Mouse (Mus musculus): ENCODE results near the gene Tchp.

Gene Tchp

DNA sequence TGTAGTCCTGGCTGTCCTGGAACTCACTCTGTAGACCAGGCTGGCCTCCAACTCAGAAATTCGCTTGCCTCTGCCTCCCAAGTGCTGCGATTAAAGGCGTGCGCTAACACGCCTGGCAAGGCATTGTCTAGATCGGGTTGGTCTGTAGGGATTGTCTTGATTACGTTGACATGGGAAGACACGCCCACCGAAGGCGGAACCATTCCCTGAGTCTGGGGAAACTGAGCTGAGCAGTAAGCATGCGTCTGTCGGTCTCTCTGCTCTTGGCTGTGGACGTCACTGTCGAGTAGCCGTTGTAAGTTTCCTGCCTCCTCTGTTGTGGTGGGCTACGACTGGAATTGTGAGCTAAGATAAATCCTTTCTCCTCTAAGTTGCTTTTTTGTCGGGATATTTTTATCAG is 10.6 kb upstream of the Tchp start:
- DNase-seq (ENCODE audit: low read depth, low spot score) = no peak

DNA sequence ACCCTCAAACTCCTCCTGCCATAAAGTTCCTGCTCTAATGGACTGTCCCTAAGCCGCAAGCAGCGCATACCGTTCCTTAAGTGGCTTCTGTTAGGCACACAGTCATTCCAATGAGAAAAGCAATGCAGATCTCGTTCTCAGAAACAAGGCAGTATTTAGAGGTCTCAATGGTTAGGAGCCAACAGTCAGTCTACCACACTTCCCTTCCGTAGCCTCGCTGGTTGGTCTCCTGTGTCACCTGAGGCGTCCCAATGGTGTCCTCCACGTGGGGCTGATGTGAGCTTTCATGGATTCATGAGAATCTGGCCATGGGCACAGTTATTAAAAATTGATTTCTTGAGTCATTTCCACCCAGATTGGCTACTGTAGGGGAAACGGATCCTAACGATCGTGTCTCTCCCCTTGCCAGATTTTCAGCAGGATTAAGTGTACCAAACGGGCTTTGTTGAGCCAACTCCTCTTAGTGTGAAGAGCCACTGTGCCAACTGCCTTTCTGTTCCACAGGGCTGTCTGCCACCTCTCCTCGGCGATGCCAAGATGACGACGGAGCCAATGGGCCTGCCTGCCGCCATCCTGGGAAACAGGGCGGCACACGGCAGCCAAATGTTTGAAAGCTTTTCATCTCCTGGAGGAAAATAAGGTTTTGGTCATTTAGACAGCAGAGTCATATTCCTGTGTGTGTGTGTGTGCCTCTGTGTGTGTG is 9.4 kb upstream of the Tchp start:
- peak; percentile 80 for DNase-seq (ENCODE audit: low read depth, low spot score)

DNA sequence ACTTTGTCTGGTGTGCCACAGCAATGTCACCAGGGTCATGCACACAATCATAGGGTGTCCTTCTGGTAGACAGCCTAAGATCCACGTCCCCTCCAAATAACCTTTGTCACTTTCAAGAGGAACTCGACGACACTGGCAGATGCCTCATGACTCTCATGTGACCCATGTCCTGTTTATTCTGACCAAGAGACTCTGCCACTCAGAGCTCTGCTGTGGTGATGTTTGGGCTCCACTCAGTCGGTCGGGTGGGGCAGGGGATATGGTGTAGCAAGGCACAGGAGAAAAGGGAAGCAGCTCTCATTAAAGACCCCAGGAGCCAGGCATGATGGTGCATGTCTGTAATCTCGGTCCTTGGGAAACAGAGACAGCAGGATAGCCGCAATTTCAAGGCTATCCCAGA is 8.5 kb upstream of the Tchp start:
- no peak for DNase-seq (ENCODE audit: low read depth, low spot score)

DNA sequence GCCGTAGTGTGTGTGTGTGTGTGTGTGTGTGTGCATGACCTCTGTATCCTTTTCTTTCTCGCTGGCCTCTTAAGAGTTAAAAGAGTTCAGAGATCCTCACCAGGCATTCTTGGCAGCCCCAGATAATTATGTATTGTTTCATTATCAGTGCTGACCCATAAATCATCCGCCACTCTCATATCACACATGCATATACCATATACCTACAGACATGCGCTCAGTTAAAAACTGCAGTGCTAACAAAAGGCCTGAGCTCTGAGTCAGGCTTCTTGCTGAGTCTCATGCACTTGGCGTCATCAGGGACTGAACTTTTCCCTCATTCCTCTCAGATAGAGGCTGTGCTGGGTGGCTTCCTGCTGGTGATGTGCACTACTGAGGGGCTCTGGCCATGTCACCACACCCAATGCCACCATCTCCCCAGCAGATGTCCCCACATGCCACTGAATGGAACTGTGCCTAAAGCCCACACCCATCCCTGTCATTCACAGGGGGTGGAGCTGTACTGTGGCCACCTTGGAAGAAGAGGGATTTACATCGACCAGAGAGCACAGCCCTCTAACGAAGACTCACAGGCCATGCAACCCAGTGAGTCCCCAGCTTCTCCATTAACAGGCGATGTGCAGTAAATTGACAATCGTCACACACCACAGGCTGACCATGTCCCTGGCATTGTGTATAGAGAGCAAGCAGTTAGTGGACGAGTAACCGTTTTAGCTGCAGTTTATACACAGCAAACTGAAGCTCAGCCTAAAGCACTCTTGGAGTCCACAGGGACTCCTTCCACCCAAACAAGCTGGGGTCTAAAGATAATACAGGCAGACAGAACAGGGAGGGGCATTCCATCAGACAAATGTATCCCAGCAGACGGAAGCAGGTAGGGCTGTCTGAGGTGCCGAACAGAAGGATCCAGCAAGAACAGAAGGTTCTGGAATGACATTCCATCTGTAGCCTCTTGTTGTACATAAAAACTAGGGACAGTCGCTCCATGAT is 4.9 kb upstream of the Tchp start:
- no peak for DNase-seq (ENCODE audit: low read depth, low spot score)

DNA sequence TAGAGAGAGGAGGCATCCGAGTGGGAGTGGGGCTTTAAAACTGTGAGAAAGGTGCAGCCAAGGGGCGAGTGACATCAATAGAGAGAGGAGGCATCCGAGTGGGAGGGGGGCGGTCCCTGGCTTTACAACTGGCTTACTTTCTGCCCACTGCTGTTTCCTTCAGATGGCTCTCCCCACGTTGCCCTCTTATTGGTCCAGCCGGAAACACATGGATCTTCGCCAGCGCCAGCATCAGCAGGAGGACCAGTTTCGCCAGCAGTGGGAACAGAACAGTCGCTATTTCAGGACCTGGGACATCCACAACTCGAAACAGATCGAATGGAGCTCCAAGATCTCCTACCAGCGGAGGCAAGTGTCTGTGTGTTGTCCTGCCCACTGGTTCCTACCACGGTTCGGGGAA is 931 bp downstream of the Tchp start:
- no peak for DNase-seq (ENCODE audit: low read depth, low spot score)

DNA sequence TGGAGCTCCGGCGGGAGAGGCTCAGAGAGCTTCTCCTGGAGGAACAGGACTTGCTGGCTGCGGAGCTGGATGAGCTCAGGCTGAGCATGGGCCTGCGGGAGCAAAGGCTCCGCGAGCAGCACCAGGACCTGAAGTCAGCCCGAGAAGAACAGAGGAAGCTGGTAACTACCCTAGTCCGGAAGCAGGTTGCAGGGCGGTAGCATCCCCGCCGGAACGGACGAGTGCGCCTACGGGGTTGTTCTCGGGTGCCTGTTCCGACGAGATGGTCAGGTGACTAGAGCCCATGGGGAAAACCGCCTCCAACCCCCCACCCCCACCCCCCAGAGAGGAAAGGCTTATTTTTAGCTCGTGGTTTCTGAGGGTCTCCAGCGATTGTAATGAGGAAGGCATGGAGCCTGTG is 1.8 kb downstream of the Tchp start:
- no peak for DNase-seq (ENCODE audit: low read depth, low spot score)

DNA sequence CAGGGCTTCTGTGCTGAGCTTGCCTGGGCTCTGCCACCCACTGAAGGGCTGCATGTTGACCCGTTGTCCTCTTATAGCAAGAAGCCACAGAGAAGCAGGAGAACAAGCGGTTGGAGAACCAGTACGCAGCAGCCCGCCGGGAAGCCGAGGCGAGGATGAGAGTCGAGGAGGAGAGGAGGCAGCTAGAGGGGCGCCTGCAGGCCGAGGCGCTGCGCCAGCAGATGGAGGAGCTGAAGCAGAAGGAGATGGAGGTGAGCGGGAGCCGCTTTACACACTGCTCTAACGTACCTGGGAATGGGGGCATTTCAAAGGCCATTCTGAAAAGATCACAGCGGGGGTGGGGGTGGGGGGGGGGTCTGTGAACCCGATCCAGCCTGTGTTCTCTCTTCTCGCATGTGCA is 7.0 kb downstream of the Tchp start:
- DNase-seq (ENCODE audit: low read depth, low spot score) = no peak

DNA sequence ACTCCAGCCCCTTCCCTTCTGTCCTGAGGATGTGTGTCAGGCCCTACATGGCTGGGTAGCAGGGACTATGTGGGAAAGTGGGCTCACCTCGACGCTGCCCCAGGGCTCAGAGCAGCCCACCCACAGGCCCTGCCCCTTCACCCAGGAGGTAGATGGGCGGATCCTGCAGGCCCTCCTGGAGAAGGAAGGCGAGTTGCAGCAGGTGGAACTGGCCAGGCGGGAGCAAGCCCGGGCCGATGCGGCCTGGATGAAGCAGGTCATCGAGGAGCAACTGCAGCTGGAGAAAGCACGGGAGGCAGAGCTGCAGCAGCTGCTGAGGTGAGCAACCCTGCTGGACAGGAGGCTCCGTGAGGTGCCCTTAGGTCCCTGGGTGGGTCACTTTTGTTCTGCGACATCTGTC is 9.7 kb downstream of the Tchp start:
- DNase-seq (ENCODE audit: low read depth, low spot score) = no peak

DNA sequence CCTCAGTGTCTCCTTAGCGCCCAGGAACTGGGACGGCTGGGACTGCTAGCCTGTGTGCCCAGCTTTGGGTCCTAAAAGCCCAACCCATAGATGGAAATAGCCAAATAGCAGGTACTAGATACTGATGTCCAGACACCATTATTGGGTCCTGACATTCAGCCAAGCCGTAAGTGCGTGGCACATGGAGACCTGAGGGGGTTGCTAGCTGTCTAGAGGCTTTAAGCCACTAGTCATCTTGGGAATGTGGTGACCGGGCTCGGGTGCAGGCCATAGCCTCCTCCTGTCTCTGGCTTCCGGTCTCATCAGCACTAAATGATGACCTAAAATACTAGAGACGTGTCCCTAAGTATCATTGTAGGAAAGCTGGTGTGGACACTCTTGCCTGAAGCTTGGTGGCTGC is 10.4 kb downstream of the Tchp start:
- DNase-seq (ENCODE audit: low read depth, low spot score) = no peak

DNA sequence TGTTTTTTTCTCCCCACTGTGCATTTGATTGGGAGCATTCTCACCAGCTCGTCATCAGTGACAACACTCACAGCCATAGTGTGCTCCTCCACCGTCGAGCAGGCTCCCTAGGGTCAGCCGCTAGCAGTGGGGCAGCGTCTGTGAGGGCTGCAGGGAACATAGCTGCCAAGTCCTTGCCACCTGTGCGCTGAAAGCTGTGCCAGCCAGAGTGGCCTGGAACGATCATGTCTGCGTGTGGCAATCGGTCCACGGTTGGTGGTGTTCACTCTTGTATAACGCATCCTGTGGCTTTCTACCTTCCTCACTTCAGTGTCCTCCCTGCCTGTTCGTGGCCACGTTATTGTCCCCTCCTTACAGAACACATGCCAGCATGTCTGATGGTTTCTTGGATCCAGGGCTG is 10.9 kb downstream of the Tchp start:
- no peak for DNase-seq (ENCODE audit: low read depth, low spot score)

DNA sequence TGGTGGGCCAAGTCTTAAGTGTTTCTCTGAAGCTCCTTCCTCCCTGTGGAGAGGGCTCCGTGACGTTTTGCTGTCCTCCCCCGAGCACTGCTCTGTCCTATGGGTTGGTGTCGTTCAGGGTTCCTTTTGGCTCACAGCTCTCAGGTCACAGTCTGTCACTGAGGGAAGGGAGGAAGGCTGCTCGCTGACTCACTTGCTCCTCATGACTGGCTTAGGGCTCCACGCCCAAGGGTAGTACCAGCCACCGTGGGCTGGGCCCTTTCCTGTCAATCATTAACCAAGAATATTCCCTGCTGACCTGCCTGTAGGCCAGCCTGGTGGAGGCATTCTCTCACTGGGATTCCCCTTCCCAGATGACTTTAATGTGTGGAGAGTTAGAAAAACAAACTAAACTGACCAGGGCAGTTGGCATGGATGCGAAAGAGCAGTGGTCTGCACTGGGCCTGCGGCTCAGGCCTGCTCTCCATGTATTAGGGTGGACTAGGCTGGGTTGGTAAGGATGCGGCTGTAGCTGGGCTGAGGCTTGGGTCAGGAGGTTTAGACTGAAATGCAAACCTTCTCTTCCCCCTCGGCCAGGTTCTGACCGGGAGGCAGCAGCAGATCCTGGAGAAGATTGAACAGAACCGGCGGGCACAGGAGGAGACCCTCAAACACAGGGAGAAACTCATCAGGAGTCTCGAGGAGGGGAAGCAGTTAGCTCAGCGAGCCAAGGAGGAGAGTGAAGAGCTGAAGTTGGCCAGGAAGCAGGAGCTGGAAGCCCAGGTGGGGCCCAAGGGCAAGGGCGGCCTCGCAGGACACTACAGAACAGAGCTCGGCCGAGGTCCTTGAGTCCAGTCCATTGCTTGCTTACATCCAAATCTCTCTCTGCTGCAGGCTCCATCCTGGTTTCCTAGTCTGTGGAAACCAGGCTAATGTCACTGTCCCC is 11.7 kb downstream of the Tchp start:
- no peak for DNase-seq (ENCODE audit: low read depth, low spot score)

DNA sequence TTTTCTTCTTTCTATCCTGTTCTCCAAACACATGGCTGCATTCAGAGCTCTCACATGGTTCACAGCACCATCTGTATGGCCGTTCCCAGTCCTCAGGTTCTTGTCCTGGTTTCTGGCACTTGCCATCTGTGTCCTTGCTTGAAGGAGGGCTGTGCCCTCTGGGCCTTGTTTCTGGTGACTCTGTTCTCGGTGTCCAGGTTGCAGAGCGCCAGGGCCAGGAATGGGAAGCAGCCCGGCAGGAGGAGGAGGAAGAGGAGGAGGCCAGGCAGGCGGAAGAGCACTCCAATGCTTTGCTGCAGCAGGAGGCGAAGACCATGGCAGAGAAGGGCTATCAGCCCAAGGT is 12.3 kb downstream of the Tchp start:
- DNase-seq (ENCODE audit: low read depth, low spot score) = no peak

DNA sequence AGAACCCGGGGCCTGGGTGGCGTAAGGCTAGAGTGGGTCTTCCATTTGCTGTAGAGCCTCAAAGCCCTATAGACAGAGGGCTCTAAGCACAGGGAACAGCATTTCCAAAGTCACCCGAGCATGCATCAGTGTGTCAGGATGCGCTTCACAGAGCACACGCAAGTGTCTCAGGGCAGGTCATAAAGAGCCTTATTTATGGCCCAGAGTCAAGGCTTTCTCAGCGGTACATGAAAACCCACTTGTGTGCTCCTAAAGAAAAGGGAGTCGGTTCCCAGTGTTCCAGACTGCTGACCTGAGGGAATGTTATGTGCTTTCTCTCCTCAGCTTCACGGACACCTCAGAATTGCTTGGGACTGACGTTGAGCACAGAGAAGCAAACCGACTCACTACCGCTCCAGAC is 13.2 kb downstream of the Tchp start:
- no peak for DNase-seq (ENCODE audit: low read depth, low spot score)

DNA sequence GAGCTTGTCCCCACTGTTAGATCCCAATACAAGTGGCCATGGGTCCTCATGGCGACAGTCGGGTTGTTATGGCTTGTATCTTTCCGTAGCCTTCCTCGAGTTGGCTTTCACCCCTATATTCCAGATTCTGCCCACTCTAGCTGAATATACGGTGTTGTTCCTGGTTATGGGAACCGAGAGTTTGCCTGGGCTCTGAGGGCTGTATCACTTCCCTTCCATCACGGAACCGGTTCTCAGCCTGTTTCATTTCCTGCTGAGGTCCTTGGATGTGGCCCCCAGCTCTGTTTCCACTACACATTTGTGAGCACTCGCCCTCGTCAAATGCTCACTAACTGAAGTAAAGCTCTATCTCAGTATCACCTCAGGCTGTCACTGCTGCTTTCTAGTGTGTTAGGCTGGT is 14.4 kb downstream of the Tchp start:
- no peak for DNase-seq (ENCODE audit: low read depth, low spot score)

DNA sequence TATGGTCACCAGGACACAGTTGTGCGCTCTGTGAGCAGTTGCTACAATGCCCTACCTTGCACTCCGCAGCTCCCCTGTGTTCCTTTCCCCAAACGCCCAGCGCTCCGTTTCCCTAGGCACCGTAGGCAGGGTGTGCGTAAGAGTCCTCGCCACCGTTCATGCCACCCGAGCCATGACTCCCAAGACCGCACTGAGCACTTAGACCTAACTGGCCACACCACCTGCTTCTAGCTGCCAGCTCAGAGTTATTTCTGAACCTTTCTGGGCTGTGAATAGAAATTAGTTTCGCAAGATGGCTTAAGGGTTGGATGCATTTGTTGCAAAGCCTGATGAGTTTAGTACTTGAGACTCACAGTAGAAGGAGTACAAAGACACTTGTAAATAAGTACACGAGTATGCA is 15.3 kb downstream of the Tchp start:
- DNase-seq (ENCODE audit: low read depth, low spot score) = no peak

DNA sequence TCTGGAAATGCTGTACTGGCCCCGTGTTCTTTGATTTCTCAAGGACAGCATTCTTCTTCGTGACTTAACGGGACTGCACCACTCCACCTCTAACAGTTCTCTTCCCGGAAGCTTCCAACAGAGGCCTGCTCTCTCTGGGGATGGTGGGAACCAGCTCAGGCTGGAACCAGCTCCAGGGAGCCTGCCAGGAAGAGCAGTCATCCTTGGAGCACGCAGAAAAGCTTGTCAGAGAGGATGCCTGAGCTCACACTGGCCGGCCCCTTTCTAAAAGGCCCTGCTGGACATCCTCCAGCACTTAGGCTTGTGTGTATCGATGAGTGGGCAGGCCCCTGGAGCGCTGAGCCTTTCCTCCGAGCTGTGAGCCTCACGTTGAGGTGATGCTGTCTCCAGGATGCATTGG is 20.6 kb downstream of the Tchp start:
- no peak for DNase-seq (ENCODE audit: low read depth, low spot score)

DNA sequence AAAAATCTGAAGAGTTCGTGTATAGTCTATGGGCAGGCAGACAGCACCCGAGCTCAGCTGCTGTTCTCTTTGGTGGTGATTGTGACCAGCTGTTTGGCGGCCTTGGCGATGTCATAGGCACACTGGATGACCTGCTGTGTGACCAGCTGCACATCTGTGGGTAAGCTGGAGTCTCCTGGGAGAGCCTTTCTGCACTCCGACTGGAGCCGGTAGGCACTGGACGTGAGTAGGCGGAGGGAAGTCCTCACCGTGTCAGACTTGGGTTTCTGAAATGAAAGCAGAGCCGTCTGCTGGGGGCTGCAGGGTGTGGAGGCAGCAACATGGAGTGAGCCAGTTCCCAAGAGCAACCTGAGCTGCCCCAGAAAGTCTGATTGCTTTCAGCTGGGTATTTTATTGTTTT is 22.6 kb downstream of the Tchp start:
- no peak for DNase-seq (ENCODE audit: low read depth, low spot score)

DNA sequence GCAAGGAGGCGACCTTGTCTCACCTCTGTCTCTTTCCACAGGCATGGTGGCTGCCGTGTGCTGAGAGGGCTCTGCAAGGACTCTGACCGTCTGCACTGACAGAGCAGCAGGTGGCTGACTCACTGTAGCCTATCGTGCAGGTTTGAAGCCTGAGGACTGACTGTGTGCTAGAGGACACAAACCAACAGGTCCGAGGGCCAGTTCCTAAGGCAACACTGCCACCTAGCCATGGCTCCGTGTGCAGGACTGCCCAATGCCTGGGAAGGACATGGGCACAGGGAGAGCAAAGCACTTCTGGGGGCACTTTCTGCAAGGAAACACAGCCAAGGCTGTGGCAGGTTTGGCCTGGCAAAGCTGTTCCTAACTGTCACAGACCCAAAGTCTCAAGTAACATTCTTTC is 23.9 kb downstream of the Tchp start:
- no peak for DNase-seq (ENCODE audit: low read depth, low spot score)

DNA sequence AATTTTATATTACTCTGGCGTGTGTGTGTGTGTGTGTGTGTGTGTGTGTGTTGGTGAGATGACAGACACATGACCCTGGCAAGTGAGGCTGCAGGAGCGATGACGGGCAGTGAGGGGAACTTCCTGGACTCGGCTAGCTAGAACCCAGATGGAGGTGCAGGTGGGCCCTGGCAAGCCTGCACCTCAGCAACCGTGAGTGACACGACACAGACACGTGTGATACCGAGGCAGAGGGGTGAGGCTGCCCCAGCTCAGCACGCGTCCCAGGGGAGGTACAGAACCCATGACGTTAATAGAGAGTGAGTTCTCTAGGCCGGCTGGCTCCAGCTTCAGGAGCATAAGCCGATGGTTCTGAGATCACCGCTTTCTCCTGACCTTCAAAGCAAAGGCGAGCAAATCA is 24.4 kb downstream of the Tchp start:
- no peak for DNase-seq (ENCODE audit: low read depth, low spot score)

DNA sequence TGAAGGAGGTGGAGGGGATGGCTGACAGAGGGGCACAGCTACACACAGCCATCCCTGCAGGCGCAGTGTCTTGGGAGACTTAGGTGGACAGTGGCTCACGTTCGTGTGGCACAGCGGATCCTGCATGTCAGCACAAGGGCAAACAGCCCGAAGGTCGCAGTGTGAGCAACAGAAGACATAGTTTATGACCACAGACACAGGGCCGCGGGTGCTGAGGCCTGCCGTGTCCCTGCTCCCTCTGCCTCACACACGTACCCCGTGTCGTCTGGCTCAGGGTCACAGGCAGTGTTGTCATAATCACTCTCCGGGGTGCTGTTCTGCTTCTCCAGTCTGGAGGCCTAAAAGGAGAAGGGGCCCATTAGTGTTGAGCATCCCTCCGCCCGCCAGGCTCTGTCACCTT is 26.0 kb downstream of the Tchp start:
- DNase-seq (ENCODE audit: low read depth, low spot score) = no peak

DNA sequence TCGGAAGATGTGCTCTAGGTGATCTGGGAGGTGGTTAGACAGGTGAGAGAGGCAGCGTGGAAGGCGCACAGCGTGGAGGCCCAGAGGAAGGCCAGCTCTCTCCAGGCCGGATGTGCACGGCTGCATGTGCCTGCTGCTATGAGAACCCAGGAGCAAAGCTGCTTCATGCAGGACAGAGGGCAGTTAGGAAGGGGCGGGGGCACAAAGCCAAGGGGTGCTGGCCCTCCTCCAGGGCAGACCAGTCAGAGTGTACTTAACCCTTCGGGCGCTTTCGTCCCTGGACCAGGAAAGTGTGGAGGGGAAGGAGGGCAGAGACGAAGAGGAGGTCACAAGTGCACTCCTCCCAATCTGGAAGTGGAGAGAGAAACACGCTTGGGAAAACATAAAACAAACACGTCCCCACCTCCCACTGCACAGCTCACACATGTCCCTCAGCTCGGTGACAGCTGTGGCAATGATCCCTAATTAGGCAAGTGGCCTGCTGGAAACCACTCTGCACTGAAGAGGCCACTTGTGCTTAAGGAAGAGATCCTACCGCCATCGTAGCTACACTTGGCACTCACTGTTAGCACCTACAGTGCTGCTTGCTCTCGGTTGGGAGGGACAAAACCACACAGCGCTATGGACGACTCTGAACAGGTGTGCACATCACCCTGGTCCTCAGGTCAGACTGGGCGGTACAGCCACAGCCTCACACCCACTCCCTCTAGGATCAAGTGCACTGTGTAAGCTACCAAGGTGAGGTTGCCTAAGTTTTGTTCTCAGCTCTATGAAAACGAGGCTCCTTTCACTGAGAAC is 29.7 kb downstream of the Tchp start:
- no peak for DNase-seq (ENCODE audit: low read depth, low spot score)
